Mouse (Mus musculus) layer of hippocampus, adult 9-10 months (tissue): Measurements from ENCODE around the gene Clp1.
"Not testable (repeated sequence)": the region's sequence is repeated elsewhere in the genome, so short reads cannot be mapped to it uniquely, and the experiment has no call there.

Source experiments
- DNase-seq: peaks from one replicate; pipeline ENCODE4 v3.0.0; 2022; ENCODE audit warnings: low spot score

Clp1 gene

DNA sequence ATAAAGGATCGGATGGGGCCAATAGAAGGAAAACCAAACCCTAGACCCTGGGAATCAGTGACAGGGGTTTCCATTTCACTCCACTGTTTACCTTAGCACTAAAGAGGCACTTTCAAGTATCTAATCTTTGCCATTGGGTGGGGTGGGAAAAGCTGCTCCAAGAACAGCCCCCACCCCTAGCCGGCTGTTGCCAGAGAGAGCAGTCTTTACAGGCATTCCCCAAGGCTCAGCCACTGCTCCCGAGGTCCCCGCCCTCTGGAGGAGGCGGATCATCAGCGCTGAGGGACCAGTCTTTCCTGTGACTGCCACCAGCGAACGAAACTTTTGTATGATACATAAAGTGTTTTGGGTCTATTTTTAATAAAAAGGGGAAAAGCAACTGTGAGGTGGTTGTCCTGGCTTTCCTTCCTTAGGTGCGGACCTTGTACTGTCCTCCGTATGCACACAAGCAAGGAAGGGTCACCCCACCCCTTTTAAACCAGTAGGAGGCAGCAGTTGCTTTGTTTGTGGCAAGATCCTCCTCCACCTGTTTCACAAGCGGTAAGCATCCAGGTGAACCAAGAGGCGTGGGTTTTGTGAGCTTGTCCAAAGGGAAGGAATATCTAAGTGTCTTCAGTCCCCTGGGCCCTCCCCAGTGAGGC lies 11.2 kb upstream of the Clp1 start:
- no peak for DNase-seq

DNA sequence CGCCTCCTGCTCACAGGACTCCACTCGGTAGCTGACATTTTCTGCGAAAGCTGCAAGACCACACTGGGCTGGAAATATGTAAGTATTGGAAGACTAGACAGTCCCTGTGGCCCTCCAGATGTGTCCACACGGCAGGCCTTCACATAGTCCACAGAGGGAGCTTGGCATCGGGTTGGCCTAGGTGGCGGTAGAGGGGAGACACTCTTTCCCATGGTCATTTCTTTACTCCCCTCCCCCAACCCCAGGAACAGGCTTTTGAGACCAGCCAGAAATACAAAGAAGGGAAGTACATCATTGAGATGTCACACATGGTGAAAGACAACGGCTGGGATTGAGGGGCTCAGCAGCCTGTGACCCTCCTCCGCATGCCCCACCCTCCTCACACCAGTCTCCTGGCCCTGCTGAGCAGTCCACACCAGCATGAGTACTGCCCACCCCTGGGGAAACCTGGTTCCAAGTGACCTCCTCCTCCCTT lies 10.3 kb upstream of the Clp1 start:
- DNase-seq: no peak

DNA sequence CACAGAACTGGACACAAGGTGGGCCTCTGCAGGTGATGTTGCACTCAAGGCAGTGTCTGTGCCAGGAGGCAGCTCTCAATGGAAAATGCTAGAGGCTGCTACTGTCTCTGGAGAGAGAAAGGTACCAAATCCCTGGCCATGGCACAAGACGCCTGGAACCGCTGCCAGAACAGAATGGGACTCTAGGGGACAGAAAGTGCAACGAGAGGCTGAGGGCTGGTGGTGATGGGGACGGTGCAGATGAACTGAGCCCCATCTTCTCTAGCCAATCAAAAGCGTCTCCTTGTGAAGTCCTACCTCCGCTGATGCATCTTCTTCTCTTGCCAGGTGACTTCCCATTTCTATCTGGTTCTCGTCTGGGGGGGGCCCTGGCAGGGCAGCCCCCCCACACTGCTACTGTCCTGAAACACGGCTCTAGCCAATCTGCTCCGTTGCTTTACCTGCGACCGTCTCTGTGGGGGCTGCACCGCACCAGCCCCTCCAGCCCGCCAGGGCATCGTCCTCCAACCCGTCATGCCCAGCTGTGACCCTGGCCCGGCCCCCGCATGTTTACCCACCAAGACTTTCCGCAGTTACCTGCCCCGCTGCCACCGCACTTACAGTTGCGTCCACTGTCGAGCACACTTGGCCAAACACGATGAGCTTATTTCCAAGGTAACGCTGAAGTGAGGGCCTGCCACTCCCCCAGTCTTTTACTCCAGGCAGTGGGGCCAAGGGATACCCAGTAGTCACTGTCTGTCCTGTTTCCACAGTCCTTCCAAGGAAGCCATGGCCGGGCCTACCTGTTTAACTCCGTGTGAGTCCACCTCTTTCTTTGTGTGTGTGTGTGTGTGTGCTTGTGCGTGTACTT lies 9.4 kb upstream of the Clp1 start:
- DNase-seq: no peak

DNA sequence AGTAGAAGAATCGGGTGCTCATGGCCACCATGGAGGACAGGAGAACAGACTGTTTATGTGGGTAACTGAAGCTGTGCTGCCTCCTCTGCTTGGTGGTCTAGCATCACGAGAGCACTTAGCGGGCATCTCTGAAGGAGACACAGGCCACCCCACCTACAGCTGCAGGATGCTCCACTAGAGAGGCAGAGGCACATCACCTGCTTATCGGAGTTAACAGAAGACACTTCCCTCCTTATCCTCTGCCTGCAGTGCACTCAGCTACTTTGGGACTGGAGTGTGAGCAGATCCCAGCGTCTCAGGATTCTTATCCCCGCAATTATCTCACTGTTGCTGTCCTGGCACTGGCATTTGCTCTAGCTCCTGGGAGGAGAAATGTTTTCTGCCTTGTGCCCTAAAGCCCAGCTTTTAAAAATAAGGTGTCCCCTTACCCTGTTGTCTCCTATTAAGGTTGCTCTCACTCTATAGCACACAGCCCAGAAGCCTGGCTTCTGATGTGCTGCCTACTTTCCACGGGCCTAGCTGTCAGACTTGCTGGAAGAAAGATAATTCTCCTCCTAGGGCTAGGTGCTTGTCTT lies 8.3 kb upstream of the Clp1 start:
- DNase-seq: no peak

DNA sequence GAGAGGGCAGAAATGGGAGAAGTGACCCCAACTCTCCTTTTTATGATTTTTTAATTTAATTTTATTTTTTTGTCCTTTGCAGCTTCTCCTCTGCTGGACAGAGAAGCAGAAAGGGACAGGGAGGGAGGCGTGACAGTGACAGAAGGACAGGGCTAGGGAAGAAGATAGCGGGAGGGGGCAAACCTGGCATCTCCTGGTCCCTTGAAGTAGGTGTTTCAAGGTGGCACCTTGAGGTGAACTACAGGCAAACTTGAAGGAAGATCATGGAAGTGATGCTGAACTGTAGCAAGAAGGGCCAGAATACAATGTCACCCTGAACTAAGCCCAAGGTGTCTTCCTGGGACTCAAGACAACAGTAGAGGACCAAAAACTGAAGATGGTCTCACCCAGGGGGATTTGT lies 7.8 kb upstream of the Clp1 start:
- DNase-seq: no peak

DNA sequence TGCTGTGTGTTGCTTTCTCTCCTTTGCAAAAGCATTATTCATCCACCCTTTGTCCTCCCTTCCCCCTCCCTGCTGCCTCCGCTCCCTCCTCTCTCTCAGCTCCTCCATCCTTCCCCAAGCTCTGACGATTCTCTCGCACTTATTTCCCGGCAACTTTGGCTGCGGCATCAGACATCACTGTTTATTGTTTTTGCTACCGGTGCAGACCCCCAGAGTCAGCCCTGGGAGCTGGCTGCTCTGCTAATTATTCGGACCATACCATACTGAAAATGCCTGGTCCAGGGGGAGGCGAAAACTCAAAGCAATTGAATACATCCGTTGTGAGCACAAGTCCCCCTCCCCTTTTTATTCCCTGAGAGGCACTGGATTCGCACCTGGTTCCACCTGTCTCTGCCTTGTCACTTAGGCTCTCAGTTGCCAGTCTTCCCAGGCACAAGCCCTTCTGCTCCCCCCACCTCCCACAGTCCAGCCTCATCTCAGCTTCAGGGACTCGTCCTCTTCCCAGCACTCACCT lies 7.3 kb upstream of the Clp1 start:
- no peak for DNase-seq

DNA sequence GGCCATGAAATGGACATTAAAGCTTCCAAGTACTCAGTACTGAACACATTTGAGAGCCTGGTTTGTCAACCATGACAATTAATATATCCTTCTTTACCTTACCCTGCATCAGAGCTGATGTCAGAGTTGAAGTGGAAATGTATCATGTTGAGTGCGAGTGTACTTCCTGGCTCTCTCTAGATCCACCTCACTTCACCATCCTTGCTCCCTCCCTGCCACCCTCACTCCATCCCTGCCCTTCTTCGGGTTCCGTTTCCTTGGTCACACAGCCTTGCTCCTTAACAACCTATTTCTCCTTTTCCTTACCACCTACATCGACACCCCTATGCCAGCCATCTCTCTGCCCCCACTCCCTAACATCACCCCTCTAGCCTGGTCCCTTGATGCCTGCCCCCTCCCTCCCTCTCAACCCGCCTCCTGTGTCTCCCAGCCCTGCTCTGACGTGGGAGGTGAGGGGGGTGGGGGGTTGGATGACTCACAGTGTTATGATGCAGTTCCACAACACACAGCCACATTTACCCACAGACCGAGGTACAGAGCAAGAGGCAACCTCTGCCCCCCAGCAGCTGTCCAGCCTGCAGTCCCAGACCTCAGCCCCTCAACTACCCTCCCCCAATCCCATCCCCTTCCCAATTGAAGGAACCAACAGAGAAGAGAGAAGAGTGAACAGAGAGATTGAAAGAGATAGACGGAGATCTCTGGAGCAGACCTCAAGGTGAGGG lies 6.6 kb upstream of the Clp1 start, which contains the start of gene Ypel4:
TSS of gene Ypel4 (plus strand) at position 480 of the 722 bp plus-strand sequence.
- DNase-seq: no peak

DNA sequence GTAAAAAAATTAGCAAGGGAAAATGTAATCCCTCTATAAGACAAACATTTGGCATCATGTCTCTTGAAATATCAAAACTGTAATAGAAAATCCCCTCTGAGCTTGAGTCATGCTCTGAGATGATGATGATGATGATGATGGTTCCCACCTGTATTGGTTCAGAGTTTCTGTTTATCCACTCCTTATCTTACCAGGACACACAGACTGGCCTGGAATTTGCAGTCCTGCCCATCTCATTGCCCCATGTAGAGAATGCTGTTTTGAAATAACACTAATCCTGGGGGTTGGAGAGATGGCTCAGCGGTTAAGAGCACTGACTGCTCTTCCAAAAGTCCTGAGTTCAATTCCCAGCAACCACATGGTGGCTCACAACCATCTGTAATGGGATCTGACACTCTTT lies 5.2 kb upstream of the Clp1 start:
- DNase-seq: no peak

DNA sequence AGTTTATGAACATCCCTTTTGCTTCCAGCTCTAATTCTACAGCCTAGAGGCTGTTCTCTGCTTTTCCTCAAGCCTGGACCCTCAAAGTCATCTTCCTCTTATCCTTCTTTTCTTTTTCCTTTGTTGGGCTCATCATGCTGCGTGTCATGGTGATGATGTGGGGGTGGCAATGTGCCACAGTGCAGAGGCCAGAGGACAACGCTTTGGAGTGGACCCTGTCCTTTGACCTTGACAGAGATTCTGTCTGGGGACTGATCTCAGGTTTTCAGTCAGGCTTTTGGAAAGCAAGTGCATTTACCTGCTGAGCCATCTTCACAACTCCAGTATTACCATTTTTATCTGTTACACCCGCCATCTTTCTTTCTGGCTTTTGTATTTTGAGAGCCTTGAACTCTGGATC lies 4.1 kb upstream of the Clp1 start:
- no peak for DNase-seq

DNA sequence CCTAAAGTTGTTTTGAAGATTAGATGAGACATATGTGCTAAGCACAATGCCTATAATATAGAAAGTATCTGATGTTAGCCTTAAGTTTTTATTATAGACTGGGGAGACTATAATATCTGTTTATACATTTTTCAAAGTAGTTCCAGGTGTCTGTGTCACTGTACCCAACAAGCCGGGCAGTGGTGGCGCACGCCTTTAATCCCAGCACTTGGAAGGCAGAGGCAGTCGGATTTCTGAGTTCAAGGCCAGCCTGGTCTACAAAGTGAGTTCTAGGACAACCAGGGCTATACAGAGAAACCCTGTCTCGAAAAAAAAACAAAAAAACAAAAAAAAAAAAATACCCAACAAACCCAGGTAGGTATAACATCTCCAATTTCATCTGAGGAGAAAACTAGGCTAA lies 1.0 kb upstream of the Clp1 start:
- DNase-seq: not testable (repeated sequence)

DNA sequence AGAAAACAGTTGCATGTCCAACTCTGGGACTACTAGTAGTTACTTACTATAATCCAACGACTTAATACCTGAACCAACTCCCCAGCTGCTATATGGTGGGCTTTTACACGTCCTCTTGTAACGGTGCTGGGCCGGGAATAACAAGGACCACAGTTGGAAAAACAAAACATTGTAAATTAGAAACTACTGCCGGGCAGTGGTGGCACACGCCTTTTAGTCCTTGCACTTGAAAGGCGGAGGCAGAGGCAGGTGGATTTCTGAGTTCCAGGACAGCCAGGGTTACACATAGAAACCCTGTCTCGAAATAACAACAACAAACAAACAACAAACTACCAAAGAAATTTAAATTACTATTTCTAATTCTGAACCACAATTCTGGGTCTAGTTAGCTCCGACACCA lies 434 bp downstream of the Clp1 start:
- DNase-seq: no peak

DNA sequence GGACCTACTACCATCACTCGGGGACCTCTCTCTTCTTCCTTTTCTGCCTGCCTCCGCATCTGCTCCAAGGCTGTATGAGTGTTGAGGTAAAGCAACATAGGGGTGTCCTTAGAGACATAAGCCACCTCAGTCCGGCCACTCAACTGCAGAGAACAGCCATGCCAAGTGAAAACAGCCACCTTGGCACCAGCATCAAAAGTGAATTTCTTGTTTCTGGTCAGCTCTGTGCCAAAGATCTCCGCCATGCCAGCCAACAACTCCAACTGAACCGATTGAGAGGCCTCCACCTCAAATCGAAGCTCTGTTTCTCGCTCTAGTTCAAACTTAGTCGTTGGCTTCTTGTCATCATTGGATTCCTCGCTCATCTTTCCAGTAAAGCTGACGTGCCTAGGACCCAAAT lies 1.4 kb downstream of the Clp1 start:
- DNase-seq: no peak

DNA sequence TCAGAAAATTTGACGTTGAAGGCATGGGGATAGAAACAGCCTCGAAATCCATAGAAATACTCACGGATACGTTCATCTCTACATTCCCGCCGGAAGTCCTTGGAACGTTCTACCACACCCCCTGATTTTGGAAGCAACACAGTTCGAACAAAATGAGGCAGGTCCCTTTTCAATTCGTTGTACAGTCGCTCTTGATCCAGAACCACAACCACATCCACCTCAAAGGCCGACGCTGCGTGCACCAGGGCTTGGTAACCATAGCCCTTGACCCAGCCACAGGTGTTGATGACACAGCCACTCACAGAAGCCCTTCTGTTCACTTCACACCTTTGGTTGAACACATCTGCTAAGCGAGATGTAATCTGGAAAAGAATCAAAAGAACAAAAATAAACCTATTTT lies 3.3 kb downstream of the Clp1 start:
- DNase-seq: no peak

DNA sequence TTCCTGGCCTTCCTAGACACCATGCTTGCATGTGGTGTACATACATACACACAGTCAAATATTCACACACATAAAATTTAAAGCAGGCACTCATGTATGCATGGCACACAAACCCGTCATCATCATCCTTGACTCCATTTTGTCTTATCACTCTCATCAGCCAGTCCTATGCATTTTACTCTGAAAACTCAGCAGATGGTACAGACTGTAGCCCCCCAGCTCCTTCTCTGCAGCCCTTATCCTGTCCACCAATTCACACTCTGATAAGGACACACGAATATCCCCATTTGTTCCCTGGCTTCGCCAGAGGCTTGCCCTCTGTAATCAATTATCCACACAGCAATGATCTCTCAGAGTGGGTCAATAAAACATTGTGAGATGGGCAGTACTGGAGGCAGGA lies 6.0 kb downstream of the Clp1 start:
- no peak for DNase-seq

DNA sequence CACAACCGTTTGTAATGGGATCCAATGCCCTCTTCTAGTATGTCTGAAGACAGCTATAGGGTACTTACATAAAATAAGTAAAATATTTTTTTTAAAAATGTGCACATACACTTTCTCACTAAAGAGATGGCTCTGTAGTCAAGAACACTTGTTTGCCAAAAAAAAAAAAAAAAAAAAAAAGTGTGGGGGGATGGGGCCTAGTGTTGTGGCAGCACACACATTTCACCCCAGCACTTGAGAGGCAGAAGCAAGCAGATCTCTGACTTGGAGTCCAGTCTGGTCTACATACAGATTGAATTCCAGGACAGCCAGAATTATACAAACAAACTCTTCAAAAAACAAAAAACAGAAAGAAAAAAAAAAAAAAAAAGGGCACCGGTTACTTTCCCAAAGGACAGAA lies 6.4 kb downstream of the Clp1 start:
- DNase-seq: no peak

DNA sequence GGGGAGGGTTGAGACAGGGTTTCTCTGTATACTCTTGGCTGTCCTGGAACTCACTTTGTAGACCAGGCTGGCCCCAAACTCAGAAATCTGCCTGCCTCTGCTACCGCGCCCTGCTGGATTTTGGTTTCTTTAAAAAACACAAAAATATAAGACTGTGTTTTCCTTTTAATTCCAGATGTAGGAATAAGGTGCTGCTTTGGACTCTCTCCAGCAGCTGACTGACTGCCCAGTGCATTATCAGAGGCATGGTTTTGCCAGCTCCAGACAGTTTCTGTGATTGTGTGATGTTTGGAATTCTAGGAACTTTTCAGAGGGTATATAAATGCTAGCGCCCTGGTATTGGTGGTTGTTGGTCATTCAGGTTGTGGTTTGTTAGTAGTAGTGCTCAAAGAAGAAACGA lies 9.8 kb downstream of the Clp1 start:
- no peak for DNase-seq

DNA sequence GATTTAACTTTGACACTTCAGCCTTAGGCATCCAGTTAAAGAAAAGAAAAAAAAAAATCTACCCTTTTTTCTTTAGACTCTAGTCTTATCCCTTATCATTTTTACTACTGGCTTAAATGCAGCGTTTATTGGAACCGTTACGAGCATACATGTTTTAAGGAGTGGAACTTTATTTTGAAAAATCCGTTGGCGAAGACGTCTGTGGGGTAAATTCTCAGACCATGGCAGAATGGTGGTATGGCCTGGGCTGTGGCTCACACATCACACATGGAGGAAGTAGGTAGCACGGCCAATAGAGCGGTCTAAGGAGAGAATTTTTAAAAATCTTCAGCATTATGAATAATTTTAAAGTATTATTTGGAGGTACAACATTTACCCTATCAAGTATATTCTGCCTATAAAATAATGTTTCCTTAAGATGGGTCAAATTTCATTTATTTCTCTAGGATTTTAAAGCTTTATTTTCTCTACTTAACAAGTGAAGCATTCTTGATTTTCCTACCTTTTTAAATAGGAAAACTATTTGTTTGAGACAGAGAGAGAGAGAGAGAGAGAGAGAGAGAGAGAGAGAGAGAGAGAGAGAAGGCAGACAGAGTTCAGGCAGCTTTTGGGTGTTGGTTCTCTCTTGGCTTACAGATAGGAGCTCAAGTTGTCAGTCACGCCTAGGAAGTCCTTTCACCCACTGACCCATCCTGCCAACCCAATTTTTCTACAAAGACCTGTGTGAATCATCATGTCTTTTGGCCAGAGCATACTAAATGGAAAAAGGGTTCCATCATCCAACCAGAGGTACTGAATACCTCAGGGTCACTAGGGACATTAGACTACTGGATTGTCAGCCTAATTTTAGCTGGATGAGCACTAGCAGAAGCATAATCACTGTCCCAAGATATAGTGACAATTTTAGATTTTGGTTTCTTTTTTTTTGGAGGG lies 10.5 kb downstream of the Clp1 start:
- no peak for DNase-seq

DNA sequence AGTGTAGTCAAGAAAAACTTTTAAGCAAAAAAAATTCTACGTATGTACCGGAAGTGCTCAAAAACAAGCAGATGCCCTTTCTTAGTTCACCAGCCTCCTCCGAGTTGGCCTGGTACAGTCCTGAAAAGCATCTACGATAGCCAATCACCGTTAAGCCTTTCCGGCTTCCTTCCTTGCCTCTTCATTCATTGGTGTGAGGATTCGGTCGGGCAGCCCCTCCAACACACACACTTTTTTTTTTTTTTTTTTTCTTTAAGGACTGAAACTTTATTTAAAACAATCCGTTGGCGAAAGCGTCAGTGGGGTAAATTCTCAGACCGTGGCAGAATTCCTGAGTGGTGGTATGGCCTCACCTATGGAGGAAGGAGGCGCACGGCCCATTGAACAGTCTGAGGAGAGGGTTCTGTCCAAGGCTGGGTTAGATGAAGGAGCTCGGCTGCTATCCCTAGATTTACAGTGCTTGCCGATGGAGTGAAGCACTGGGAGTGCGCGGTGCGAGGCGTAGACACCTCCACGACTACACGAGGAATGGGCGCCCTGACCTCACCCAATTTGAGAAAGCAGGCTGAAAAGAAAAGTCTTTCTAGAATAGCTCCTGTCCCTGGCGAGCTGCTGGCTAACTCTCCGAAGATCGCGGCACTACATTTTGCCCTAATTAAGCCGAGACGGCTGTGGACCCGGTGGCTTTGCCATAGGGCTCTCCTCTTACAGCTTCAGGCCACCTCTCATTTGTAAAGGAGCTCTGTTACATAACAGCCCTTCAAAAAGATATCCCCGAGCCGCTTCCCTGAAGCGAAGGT lies 11.4 kb downstream of the Clp1 start:
- DNase-seq: peak; percentile 63

DNA sequence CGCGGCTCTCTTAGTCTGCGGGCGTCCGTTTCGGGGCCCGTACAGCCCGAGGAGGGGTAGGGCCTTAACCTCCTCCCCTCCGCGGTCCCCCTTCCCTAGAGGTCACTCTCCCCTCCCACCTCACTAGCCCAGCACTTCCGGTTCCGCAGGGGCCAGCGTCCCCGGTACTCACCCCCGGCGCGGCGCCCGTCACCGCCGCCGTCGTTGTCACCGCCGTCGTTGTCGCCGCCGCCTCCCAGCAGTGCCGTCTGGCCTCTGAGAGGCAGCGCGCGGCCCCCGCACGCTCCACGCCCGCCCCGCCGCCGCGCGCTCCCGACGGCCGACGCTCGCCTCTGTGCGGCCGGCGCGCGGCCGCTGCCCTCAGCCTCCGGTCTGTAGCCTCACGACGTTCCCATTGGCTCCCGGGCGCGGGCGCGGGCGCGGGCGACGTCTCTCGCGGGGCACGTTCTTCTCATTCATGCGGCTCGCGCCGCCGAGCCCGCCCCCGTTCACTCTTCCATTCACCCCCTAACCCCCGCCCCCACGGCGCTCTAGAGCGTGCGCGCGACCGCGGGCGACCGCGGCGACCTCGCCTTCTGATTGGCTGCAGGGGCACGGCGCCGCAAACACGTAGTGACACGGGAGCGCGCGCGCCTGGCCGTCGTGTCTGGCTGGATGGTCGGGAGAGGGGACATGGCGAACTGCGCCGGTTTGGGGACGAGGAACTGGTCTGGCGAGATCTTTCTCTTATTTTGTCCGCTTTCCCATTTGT lies 12.2 kb downstream of the Clp1 start, which contains the start of gene Zdhhc5:
TSS of gene Zdhhc5 (minus strand) at position 370 of the 751 bp plus-strand sequence.
- DNase-seq: peak; percentile 96

DNA sequence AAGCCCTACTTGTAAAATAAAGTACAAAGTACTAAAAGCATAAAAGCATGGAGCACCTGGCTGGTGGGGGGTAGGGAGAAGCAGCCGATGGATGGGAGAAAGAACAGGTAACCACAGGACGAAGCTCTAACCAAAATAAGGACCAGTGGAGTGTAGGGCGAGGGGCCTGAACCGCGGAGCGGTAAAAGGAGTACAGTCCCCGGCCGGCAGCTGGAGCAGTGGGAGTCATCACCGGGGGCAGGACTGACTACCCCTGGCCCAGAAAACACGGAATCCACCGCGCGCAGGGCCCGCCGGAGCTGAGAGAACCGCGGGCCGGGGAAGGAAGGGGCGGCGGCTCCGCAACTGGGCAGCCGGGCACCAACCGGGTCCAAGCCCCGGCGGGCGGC lies 12.7 kb downstream of the Clp1 start:
- no peak for DNase-seq
